Mouse (Mus musculus) liver, postnatal 0 days (tissue): ENCODE results near the gene Mafb.

Experiments
- CTCF ChIP-seq: sonication (generic); IDR thresholded peaks from 2 replicates; pipeline ENCODE4 v1.5.1; 2016; ENCODE audit warnings: antibody characterized with exemption, low read depth
- EP300 ChIP-seq: IDR thresholded peaks from 2 replicates; pipeline ENCODE4 v1.6.1; 2016; ENCODE audit warnings: antibody characterized with exemption, low read depth, mild to moderate bottlenecking

GRCm38 (mm10) chr2:160357442-160357841 lies 9.4 kb downstream of the Mafb start:
- TF ChIP-seq CTCF (no peak), EP300 (no peak)
